Mouse (Mus musculus) megakaryocyte-erythroid progenitor cell, adult 5-6 weeks (primary cell): ENCODE results near the gene Hvcn1. TPM values are rescaled to one million over a fixed set of nuclear protein-coding genes. Genes with fewer than 3 reads are reported as not detected.

Experiments used
- ATAC-seq: replicated peaks from 2 replicates; pipeline ENCODE4 v1.8.0; 2016; ENCODE audit warnings: mild to moderate bottlenecking, inconsistent platforms; ENCODE audit not compliant: severe bottlenecking, poor library complexity, low FRiP score, low TSS enrichment
- total RNA-seq, 2 experiments: library from RNA; stranded (forward) in 1 of 2; stranded (reverse) in 1 of 2; fragments of 200-1000, 215-1000 nt in 1 of 2; fragments of >200 nt in 1 of 2; fragmentation: Nextera tagmentation in 1 of 2; gene quantifications; 2 replicates each; pipeline ENCODE4 v1.2.3; 2014 to 2017

The Hvcn1 gene
- total RNA-seq, 2 experiments from 2014 or later: 1.4 TPM

DNA sequence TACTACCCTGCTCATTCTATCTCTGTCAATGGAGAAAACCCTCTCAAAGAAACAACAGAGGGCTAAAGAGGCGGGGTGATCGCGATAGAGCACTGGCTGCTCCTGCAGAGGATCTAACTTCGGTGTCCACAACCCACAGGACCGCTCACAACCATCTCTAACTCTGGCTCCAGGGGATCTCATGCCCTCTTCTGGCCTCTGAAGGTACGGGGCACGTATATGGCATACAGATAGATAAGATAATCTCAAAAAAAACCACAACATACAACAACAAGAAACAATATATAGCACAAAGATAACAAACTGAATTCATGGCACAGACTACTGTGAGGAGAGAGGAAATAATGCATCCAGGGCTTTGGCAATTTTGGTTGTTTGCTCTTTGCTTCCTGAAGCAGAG lies 55.5 kb downstream of the Hvcn1 start:
- peak; percentile 60 for ATAC-seq

DNA sequence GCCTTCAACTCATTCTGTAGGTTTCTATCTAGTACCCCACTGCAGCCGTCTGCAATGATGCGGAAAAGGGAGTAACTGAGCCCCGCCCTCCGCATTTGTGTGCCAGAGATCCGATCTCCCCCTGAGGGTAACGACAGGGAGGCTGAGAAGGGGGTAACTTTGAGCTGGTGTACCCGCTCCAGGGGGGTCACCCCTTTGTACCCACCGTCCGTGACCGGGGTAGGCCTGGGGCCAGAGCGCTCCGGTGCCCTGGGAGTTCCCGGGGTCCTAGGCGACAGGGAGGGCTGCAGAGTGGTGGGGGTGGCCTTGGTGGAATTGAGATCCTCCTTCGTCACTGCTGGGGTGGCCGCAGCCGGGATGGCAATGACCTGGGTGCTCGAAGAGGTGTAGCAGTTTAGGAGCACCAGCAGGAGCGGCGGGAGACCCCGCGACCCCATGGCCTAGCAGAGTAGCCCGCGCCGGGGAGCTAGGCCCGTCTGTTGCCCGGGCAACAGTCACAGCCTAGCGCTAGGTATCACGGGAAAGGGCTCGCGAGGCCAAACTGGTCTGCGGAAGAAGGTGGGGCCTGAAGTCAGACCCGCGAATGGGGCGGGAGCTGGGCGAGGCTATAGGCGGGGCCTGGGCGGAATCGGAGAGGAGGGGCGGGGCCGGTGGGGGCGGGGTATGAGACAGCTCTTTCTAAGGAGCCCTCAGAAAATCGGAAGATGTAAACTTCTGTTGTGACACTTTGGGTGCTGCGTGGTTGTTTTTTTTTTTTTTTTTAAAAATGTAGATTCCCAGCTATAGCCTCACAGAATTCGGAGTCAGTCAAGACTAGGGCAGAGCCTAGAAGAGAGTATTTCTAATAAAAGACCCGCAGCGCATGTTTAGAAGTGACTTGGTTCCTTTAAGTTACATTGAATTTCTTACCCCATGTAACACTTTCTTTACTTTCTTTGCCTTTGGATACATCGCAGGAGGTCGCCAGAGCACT lies 57.6 kb downstream of the Hvcn1 start, which contains the start of gene Tctn1:
Gene Tctn1, minus strand, starts transcription at position 528 of the 973 bp plus-strand sequence.
- ATAC-seq: peak; percentile 92

DNA sequence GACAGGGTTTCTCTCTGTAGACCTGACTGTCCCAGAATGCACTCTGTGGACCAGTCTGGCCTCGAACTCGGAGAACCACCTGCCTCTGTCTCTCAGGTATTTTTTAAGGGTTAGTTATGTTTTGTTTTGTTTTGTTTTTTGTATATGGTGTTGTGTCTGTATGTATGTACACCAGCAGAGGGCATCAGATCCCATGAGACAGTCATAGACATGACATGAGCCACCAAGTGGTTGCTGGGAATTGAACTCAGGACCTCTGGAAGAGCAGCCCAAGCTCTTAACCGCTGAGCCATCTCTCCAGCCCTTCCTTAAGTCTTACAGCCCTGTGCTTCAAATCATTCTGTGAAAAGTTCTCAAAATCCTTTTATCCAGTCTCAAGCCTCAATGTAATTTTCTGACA lies 58.6 kb downstream of the Hvcn1 start:
- ATAC-seq: no peak

DNA sequence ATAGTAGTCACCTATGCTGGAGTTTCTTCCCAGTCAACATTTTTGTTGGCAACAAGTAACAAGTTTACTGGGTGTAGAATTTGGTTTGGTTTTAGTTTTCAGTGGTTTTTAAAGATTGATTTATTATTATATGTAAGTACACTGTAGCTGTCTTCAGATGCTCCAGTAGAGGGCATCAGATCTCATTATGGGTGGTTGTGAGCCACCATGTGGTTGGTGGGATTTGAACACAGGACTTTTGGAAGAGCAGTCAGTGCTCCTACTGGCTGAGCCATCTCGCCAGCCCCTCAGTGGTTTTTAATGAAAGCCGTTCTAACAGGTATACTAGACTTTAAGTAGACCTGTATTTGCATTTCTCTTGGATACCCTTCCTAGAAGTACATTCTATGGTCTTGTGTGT lies 59.3 kb downstream of the Hvcn1 start:
- no peak for ATAC-seq

DNA sequence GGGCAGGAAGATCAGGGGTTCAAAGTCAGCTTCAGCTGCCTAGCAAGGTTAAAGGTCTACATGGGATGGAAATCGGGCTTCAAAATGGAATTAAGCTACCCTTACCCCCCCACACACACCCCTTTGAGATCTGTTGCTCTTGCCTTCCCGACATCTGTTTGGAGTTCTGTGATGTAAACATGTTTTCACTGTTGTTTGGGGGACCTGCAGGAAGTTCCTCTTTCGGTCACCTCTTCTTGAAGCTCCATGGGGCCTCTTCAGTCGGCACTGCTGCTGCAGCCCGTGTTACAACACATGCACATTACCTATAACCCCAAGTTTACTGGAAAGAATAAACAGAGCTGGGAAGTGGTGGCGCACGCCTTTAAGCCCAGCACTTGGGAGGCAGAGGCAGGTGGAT lies 60.5 kb downstream of the Hvcn1 start:
- ATAC-seq: no peak

DNA sequence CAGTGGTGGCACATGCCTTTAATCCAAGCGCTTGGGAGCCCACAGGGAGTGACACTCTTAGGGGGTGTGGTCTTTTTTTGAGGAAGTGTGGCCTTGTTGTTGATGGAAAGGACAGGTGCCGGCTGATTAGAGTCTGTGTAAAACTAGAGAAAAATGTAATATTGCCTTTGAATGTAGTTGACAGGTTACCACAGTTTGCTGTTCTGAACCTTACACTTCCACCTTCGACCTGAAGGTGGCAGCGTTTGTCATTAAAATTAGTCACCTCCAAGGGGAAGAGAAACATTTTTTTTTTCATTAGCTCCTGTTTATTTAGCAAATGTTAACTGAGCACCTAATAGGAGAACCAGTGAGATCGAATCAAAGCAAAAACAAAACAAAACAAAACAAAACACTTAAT lies 61.3 kb downstream of the Hvcn1 start:
- no peak for ATAC-seq

DNA sequence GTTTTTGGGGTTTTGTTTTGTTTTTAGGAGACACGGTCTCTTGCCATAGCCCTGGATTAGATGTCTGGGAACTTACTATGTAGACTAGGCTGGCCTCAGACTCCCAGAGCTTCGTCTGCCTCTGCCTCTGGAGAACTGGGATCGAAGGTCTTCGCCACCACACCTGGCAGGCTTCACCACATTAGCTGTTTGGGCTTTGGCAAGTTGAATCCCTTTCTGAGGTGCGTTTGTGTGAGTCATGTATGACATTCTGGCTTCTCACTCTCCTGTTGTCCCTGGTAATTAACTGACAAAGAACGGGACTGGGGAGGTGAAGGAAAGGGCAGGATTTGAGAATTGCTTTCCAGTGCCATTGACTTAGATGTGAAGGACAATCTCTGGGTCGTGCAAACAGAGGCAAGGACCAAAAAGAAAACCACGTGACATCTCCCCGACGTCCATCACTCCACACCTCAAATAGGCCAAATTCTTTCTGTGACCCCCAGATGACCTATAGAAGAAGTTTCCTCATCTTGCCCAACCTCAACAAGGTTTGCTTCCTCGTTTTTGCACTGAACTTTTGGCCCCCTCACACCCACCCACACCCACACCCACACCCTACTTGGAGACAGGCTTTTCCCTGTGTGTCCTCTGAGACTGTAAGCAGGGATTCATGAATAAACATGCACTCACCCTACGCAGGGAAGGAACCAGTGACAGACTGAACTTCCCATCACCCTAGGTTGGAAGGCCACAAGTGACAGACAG lies 62.4 kb downstream of the Hvcn1 start:
- ATAC-seq: no peak

DNA sequence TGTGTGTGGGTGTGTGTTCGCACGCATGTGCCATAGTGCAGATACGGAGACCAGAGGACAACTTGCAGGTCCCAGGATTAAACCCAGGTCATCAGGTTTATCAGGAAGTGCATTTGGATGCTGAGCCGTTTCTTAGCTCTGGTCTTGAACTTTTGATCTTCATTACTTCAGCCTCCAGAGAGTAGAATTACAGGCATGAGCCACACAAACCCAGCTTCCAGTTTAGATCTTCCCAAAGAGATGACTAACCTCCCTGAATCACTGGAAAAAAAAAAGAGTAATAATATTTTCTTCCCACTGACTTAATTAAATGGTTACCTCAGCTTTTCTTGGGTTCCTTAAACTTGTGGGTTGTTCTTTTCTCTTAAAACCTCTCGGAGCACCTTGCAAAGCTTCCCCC lies 66.2 kb downstream of the Hvcn1 start:
- no peak for ATAC-seq

DNA sequence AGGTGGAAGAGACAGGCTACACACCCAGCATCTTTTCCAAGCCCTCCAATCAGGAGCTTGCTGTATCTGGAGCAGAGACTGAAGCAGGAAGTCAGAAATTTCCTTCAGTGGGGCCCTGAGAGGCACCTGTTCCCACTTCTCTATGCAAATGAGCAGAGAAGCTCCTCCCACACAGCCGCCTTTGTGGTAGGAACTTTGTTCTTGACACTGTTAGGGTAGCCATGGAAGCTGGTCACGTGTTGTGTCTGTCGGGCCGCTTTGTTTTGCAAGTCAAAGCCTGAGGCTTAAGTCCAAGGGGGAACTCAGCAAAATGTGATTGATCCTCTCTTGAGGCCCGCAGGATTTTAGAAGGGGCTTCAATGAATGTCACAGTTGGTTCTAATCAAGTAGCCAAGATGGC lies 68.2 kb downstream of the Hvcn1 start:
- ATAC-seq: peak; percentile 56; the same call in 1 of the 2 replicates

DNA sequence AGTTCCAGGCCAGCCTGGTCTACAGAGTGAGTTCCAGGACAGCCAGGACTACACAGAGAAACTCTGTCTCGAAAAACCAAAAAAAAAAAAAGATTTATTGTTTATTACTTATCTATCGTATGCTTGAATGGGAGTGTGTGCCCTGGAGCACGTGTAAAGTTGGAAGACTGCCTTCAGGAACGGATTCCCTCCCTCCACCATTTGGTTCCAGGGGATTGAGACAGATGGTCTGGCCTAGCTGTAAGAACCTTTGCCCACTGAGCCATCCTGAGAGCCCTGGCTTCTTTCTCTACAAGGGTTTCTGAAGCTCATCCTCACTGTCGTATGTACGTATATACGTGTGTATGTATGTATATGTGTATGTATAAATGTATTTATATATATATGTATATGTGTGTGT lies 72.3 kb downstream of the Hvcn1 start:
- ATAC-seq: no peak

DNA sequence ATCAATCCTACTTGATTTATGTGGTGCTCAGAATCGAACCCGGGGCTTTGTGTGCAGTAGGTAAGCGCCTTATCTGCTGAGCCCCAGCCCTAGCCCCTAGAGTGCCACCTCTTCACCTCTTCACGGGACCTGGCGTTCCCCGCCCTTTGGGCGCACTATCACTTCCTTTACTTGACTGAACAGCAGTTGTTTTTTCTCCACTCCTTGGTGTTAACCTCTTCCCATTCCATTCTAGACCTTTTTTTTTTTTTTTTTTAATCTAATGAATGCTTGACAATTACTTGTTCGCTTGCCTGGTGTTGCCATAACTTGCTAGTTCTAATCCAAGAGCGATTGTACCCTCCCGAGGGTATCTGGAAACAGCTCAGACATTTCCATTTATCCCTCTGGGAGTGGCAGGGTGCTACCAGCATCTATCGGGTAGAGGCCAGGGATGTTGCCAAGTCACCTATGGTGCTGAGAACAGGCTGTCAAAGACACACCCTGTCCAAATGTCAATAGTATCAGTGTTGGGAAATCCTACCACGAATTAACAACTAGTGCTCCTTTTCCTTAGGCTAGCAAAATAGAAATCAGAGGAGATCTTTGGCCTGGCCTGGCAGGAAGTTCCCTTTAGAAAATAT lies 73.3 kb downstream of the Hvcn1 start:
- no peak for ATAC-seq

DNA sequence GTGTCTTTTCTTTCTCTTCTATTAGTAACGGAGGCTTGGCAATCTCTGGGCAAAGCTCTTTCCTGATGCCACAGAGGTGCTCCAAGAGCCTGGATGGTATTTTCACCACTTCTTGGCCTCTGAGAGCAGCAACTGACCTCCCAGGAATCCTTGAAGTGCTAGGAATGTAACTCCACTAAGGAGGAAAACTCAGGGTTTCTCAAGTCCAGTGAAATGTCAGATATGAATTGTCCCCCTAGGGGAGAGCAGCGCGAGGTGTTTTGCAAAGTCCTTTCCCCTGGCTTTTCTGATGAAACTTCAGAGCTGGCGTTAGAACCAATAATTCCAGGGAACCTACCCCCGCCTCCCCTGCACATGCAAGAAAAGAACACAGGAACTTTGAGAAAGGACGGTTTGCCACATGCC lies 73.8 kb downstream of the Hvcn1 start:
- ATAC-seq: no peak

DNA sequence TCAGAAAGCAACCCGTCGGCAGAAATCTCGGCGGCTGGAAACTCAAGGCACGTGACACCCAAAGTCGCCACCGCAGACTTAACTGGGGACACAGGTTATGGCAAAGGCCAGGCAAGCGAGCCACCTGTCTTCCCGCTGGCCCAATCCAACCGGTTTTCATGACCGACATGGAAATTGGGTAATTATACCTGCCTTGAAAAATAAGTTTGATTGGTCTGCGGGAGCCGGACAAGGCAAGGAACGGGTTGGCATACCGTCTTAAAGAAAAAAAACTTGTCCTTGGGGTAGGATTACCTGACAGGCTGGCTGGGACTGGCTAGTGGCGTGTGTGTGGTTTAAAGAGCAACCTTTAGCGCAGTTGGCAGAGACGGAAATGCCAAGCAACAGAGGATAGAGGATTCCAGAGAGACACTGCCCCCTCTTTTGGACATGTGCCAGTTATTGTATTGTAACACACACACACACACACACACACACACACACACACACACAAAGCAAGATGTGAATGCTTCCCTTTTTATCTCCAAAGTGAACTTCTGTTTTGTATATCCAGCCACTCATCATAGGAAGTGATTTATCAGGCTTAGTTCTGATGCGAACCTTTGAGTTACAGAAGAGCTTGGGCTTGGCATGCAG lies 74.3 kb downstream of the Hvcn1 start:
- ATAC-seq: no peak

DNA sequence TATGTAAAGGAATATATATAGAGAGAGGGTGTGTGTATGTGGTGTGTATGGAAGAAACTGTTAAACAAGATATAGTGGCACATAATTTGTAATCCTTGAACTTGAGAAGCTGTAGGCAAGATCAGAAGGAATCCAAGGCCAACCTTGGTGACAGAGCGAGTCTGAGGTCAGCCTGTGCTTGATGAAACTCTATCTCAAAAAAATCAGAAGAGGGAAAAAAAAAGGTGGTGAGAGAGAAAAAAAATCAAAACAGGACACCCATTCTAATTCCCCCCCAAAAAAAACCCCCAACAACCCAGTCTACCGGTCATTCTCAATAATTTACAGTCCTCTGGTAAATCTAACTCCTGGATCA lies 77.2 kb downstream of the Hvcn1 start:
- ATAC-seq: no peak

DNA sequence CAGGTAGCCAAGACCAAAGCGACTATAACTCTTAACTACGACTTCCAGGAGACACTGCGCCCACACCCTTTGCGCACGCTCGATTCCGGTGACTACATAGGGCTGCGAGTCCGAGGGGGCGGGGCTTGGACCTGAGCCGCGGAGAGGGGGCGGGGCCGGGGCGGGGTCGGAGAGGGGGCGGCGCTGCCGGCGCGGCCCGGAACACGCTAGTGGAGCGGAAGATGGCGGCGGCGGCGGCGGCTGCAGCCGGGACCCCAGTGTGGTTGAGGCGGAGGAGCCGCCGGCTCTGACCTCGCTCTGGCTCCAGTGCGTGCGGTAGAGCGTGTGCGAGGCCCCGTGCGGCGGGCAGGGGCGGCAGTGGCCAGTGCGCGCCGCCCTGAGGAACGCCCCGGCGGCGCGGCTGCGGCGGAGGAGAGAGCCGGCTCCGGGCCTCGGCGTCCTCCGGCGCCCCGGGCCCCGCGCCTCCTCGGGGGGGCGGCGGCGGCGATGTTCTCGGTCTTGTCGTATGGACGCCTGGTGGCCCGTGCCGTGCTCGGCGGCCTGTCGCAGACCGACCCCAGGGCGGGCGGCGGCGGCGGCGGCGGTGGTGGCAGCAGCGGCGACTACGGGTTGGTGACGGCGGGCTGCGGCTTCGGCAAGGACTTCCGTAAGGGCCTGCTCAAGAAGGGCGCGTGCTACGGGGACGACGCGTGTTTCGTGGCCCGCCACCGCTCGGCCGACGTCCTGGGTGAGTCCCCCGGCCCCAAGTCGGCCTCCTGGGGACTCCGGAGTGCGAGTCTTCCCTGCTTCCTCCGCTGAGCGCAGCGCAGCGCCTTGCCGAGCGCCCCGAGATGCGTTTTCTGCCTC lies 77.8 kb downstream of the Hvcn1 start, which contains the start of gene Pptc7:
Gene Pptc7, plus strand, starts transcription at position 183 of the 846 bp plus-strand sequence.
- ATAC-seq: peak; percentile 81

DNA sequence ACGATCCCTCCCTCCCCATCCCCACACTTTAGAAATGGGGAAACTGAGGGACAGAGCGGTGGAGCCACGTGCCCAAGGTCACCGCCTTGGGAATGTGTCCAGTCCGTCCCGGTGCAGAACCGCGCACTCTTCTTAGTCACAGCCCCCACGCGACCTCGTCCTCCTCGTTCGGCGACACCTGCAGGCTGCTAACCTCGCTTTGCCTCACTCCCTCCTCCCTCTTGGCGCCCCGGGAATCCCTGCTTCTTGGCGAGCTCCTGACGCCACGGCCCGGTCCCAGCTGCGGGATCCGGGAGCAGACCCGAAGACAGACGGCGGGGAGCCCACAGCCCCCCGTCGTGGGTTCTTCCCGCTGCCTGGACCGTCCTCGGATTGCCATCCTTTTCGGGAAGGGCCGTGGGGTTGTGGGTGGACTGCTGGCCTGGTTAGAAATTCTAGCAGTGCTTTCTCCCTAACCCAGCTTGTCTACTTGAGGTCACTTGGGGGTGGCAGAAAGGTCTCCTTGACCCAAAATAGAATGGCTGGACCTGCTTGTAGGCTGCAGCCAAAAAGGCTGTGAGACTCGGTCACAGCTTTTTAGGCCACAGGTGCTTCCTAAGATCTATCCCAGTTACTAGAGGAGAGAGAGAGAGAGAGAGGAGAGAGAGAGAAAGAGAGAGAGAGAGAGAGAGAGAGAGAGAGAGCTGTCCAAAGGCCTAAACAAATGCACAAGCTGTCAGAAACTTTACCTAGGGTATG lies 78.6 kb downstream of the Hvcn1 start:
- ATAC-seq: peak; percentile 64

DNA sequence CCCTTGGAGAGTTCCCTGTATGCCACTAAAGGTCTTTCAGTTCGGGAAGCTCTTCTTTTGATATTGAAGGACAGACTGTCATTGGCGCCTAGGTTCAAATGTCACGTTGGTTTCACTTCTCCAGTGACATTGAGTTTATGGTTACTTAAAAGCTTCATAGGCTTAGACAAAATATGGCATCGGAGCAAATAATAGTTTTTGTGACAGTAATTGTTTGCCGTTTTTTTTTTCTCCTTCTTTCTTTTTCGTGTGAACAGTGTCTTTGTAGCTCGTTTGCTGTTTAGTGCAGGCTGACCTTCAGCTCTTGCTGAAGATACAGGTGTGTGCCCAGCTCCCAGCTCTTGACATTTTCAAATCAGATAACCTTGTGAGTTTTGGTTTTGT lies 79.2 kb downstream of the Hvcn1 start:
- ATAC-seq: no peak

DNA sequence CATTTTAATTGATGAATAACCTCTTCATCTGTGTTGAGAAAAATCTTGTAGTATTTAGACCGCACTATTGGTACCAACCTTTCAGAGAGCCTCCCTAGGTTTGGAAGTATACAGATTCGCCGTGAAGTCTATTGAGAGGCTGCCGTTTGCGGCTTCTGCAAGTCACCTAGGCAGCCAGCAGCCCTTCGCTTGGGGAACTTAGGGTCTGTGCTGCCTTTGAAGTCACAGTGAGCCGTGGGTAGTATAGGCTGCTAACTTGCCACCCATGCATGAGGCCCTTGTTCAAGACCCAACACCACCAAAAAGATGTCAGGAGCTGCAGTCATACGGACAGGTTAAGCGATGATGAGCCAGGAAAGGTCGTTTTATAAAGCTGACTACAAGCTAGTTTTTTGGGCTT lies 79.6 kb downstream of the Hvcn1 start:
- no peak for ATAC-seq
